Mouse (Mus musculus) neural tube, embryonic 13.5 days (tissue): Measurements from ENCODE around the gene Macrod2. TPM values are rescaled to one million over a fixed set of nuclear protein-coding genes. Genes with fewer than 3 reads are reported as not detected.

Experiments
- ATAC-seq: fragments of 200-750 bp; cut with Nextera tagmentation; 2 replicates; pipeline ENCODE4 v1.8.0; 2017; ENCODE audit warnings: low read depth, mild to moderate bottlenecking, moderate TSS enrichment, moderate library complexity
- H3K27ac ChIP-seq: fragments of 300-500 bp; sonication (generic); replicated peaks from 2 replicates; pipeline ENCODE4 v1.5.1; 2015; ENCODE audit warnings: moderate library complexity, mild to moderate bottlenecking, inconsistent platforms
- H3K27me3 ChIP-seq: fragments of 300-500 bp; sonication (generic); 2 replicates; pipeline ENCODE4 v1.6.1; 2015; ENCODE audit warnings: mild to moderate bottlenecking, inconsistent platforms
- H3K36me3 ChIP-seq: fragments of 300-500 bp; sonication (generic); 2 replicates; pipeline ENCODE4 v1.6.1; 2015; ENCODE audit warnings: mild to moderate bottlenecking, inconsistent platforms
- H3K4me1 ChIP-seq: fragments of 300-500 bp; sonication (generic); replicated peaks from 2 replicates; pipeline ENCODE4 v1.6.1; 2015; ENCODE audit warnings: inconsistent platforms
- H3K4me2 ChIP-seq: fragments of 300-500 bp; sonication (generic); 2 replicates; pipeline ENCODE4 v1.6.1; 2015; ENCODE audit warnings: inconsistent platforms, mild to moderate bottlenecking, moderate library complexity
- H3K4me3 ChIP-seq: fragments of 300-500 bp; sonication (generic); 2 replicates; pipeline ENCODE4 v1.5.1; 2015; ENCODE audit warnings: mild to moderate bottlenecking, inconsistent platforms
- H3K9ac ChIP-seq: fragments of 300-500 bp; sonication (generic); 2 replicates; pipeline ENCODE4 v1.6.1; 2015; ENCODE audit warnings: moderate library complexity, mild to moderate bottlenecking, inconsistent platforms
- H3K9me3 ChIP-seq: fragments of 300-500 bp; sonication (generic); 2 replicates; pipeline ENCODE4 v1.6.1; 2016; ENCODE audit warnings: inconsistent platforms
- WGBS: fragments of 180-500 bp; shearing (Covaris S2); methylation state at CpG from one replicate; pipeline ENCODE4 v1.1.7; 2015; 5-methylcytosine and 5-hydroxymethylcytosine counted together
- polyA plus RNA-seq: library from polyadenylated mRNA; unstranded; fragments of >200 nt; fragmentation: Nextera tagmentation; extraction: Ambion mirVana; gene quantifications from 2 replicates; pipeline ENCODE4 v1.2.1, GENCODE M21; 2015

Macrod2 gene
- polyA plus RNA-seq, 1 experiment from 2014 or later = 78.9 TPM

- no peaks in the 10 kb centered on the region for H3K36me3 ChIP-seq
- no peaks in the 10 kb centered on the region for H3K27me3 ChIP-seq
- H3K4me2 ChIP-seq = no peak overlapping the region
- no peak overlapping the region for H3K27ac ChIP-seq
- H3K4me1 ChIP-seq = no peaks in the 10 kb centered on the region
- H3K4me3 ChIP-seq = no peak overlapping the region
- 87% methylated on average over 4 of the region's 4 CpGs for WGBS
- H3K9ac ChIP-seq = no peak overlapping the region
- no peak for ATAC-seq
- no peaks in the 10 kb centered on the region for H3K9me3 ChIP-seq
These were observed 877.9 kb downstream of the Macrod2 start for GRCm38 (mm10) chr2:141272966-141273365.

DNA sequence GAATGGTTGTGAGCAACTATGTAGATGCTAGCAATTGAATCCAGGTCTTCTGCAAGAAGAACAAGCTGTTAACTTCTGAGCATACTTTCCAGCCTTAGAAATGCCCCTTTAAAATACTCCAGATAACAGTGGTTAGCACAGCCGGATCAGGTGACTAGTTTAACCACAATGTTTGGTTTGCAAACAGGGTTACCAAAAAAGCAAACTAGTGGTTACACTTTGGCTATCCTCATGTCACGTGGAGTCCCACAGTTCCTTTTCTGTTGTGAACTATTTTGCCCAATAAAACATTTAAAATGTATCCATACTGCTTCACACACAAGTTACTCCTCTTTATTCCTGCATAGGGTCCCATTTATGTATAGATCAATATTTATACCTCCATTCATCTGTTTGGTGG lies 879.2 kb downstream of the Macrod2 start:
- 86% methylated on average over 2 of the region's 2 CpGs for WGBS
- Histone ChIP-seq H3K36me3 (no peaks in the 10 kb centered on the region), H3K9me3 (no peaks in the 10 kb centered on the region), H3K27me3 (no peaks in the 10 kb centered on the region), H3K4me1 (no peaks in the 10 kb centered on the region), H3K9ac (no peak overlapping the region), H3K27ac (no peak overlapping the region), H3K4me3 (no peak overlapping the region), H3K4me2 (no peak overlapping the region)
- ATAC-seq = no peak

- Histone ChIP-seq H3K4me3 (no peak overlapping the region), H3K27me3 (no peaks in the 10 kb centered on the region), H3K36me3 (no peaks in the 10 kb centered on the region), H3K9me3 (no peaks in the 10 kb centered on the region), H3K9ac (no peak overlapping the region), H3K27ac (no peak overlapping the region), H3K4me1 (no peaks in the 10 kb centered on the region), H3K4me2 (no peak overlapping the region)
- 84% methylated on average over 5 of the region's 5 CpGs for WGBS
- ATAC-seq = no peak
These were observed 884.1 kb downstream of the Macrod2 start for GRCm38 (mm10) chr2:141279130-141279698.

- no peak overlapping the region for H3K9ac ChIP-seq
- no peak overlapping the region for H3K4me3 ChIP-seq
- 86% methylated on average over 1 of the region's 1 CpGs for WGBS
- H3K4me1 ChIP-seq = no peaks in the 10 kb centered on the region
- no peak overlapping the region for H3K27ac ChIP-seq
- H3K36me3 ChIP-seq = no peaks in the 10 kb centered on the region
- ATAC-seq = no peak
- H3K9me3 ChIP-seq = no peaks in the 10 kb centered on the region
- no peak overlapping the region for H3K4me2 ChIP-seq
- no peaks in the 10 kb centered on the region for H3K27me3 ChIP-seq
These were observed 885.7 kb downstream of the Macrod2 start for GRCm38 (mm10) chr2:141280817-141281216.

GRCm38 (mm10) chr2:141286110-141286747 lies 891.1 kb downstream of the Macrod2 start:
- ATAC-seq = no peak
- WGBS = 79% methylated on average over 7 of the region's 7 CpGs
- Histone ChIP-seq H3K4me1 (no peaks in the 10 kb centered on the region), H3K4me3 (no peak overlapping the region), H3K36me3 (no peaks in the 10 kb centered on the region), H3K4me2 (no peak overlapping the region), H3K9me3 (no peaks in the 10 kb centered on the region), H3K9ac (no peak overlapping the region), H3K27me3 (no peaks in the 10 kb centered on the region), H3K27ac (no peak overlapping the region)

DNA sequence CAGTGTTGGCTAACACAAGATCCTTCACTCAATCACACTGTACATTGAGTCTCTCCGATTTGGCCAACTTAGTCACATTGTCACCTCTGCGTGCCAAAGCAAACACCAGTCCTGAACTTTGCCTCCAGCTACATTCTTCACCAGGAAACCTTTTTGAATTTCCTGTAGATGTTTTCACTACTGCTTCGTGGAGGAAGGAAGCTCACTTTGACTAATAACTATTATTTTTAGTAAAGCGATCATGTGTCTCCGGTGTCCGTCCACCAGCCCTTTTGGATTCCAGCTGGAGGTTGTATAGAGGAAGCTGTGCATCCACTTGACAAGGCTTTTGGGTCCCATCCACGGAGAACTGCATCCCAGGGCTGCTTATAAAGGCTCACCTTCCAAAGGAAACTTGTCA lies 893.4 kb downstream of the Macrod2 start:
- no peak overlapping the region for H3K27ac ChIP-seq
- no peak overlapping the region for H3K4me2 ChIP-seq
- no peaks in the 10 kb centered on the region for H3K27me3 ChIP-seq
- ATAC-seq = no peak
- H3K36me3 ChIP-seq = no peaks in the 10 kb centered on the region
- H3K4me1 ChIP-seq = no peaks in the 10 kb centered on the region
- no peaks in the 10 kb centered on the region for H3K9me3 ChIP-seq
- H3K9ac ChIP-seq = no peak overlapping the region
- no peak overlapping the region for H3K4me3 ChIP-seq
- WGBS = 67% methylated on average over 7 of the region's 7 CpGs

GRCm38 (mm10) chr2:141289059-141289713 lies 894.1 kb downstream of the Macrod2 start:
- Histone ChIP-seq H3K4me3 (no peak overlapping the region), H3K36me3 (no peaks in the 10 kb centered on the region), H3K4me2 (no peak overlapping the region), H3K9me3 (no peaks in the 10 kb centered on the region), H3K27ac (no peak overlapping the region), H3K27me3 (no peaks in the 10 kb centered on the region), H3K9ac (no peak overlapping the region), H3K4me1 (no peaks in the 10 kb centered on the region)
- 57% methylated on average over 2 of the region's 2 CpGs for WGBS
- no peak for ATAC-seq

DNA sequence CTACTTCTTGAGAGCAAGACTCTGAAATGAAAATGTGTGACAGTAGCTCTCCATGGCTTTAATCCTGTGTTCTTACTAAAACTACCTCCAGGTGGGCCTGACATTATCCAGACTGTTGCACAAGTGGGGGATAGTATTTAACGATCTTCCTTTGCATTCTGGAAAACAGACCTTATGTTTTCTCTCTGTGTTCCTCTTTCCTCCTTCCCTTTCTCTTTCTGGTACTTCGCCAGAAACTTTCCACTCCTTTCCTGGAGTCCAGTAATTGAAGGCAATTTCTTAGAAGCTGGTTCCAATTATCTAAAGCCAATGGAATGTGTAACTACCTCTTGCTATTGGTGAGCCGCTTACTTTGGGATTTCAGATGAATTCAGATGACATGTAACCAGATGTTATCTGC lies 897.7 kb downstream of the Macrod2 start:
- H3K36me3 ChIP-seq = no peaks in the 10 kb centered on the region
- no peak overlapping the region for H3K4me2 ChIP-seq
- WGBS = 65% methylated on average over 3 of the region's 3 CpGs
- no peaks in the 10 kb centered on the region for H3K27me3 ChIP-seq
- no peak overlapping the region for H3K27ac ChIP-seq
- no peak overlapping the region for H3K9ac ChIP-seq
- H3K4me3 ChIP-seq = no peak overlapping the region
- H3K4me1 ChIP-seq = no peaks in the 10 kb centered on the region
- H3K9me3 ChIP-seq = no peaks in the 10 kb centered on the region
- ATAC-seq = no peak

DNA sequence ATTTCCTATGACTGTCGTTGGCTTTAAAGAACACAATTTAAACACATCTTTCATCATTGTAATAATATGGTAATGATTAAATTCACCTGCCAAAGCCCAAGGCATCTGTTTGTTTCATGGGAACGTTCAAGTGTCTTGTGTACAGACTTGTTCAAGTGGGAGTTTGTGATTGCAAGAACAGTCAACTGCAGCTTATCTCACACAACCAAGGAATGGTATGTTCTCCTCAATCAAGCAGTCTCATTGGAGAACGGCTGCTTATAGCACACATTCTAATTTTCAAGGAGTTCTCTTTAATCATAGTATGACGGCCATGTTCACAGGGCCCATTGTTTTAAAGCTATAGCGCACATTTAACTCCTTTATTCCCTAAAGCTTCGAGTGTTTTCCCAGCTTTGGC lies 904.1 kb downstream of the Macrod2 start:
- Histone ChIP-seq H3K27ac (no peak overlapping the region), H3K4me1 (no peaks in the 10 kb centered on the region), H3K4me3 (no peak overlapping the region), H3K27me3 (no peaks in the 10 kb centered on the region), H3K9ac (no peak overlapping the region), H3K9me3 (no peaks in the 10 kb centered on the region), H3K4me2 (no peak overlapping the region), H3K36me3 (no peaks in the 10 kb centered on the region)
- no peak for ATAC-seq
- 80% methylated on average over 6 of the region's 6 CpGs for WGBS

DNA sequence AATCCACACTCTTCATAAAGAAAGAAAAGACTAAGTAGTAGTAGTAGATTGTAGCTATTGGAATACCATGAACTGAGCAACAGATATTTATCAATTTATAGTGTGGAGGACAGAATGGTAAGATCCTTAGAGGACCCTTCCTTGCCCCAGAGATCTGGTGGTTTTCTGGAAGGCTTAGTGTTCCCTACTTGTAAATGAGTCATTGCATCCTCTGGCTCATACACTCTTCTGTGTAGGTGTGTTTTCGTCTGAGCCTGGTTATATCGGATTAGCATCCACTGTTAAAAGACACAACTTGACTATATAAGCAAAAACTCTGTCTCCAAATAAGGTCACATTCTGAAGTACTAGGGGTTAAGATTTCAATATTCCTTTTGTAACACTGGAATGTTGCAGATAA lies 905.9 kb downstream of the Macrod2 start:
- Histone ChIP-seq H3K4me2 (no peak overlapping the region), H3K27me3 (no peaks in the 10 kb centered on the region), H3K9me3 (no peaks in the 10 kb centered on the region), H3K4me1 (no peaks in the 10 kb centered on the region), H3K36me3 (no peaks in the 10 kb centered on the region), H3K9ac (no peak overlapping the region), H3K4me3 (no peak overlapping the region), H3K27ac (no peak overlapping the region)
- no peak for ATAC-seq
- 92% methylated on average over 2 of the region's 2 CpGs for WGBS

DNA sequence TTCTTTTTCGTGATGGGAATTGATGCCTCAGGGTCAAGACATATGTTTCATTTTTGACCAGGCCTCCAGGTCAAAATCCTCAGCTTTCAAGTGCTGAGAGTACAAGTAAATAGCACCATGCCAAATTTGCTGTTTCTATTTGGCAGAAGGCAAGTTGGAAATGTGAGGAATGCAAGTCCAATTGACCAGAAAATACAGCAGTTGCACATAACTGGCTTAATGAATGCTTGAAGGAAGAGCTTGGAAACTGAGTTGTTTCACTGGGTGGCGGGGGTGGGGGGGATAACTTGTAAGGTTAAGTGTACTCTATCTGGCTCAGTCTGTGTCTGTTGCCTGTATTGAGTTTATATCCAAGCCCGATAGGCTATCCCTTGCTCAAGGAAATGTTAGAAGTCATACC lies 913.3 kb downstream of the Macrod2 start:
- WGBS = 88% methylated on average over 3 of the region's 3 CpGs
- 0 out of 2 replicates have a peak, but pooled peaks cover 6% of the 10 kb centered on the region for H3K4me1 ChIP-seq
- no peaks in the 10 kb centered on the region for H3K27me3 ChIP-seq
- H3K4me2 ChIP-seq = no peak overlapping the region
- H3K27ac ChIP-seq = no peak overlapping the region
- no peaks in the 10 kb centered on the region for H3K9me3 ChIP-seq
- ATAC-seq = no peak
- no peak overlapping the region for H3K4me3 ChIP-seq
- H3K9ac ChIP-seq = no peak overlapping the region
- H3K36me3 ChIP-seq = no peaks in the 10 kb centered on the region

DNA sequence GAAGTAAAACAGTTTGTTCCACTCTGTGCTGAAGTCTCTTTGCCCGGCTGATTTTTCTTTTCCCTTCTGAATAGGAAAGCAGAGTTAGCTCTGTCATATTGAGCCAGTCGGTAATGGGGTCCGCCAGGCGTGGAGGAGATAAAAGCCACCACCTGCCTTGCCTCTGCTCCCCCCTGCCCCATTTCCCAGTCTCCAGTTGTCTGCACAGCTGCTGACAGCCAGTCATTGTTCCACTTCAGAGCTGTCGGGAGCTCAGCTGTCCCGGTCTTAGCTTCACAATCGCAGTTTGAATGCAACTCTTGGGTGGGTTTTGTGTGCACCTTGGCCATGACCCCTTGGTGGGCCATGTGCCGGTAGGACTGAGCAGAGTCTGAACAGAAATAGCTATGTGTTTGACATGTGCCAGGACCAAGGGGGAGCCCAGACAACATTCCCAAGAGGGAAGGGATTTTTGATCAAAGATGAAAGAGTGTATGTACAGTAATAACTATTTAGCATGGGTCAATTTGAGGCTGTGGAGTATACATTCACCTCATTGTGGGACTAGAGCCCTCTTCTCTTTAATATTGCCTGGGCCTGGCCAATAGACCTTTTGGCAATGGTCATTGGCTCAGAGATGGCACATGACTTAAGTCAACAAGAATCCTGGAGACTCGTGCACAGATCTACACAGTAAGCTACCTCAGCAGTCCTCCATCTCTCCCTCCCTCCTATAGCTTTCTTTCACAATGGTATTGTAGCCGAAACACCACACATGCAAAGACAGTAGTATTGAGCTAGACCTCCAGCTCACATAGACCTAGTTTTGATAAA lies 917.2 kb downstream of the Macrod2 start:
- no peaks in the 10 kb centered on the region for H3K36me3 ChIP-seq
- H3K4me2 ChIP-seq = peak overlapping the region; percentile 4; the same call in 1 of the 2 replicates
- no peaks in the 10 kb centered on the region for H3K9me3 ChIP-seq
- 0 out of 2 replicates have a peak, but pooled peaks cover 6% of the 10 kb centered on the region for H3K4me1 ChIP-seq
- H3K27ac ChIP-seq = no peak overlapping the region
- no peaks in the 10 kb centered on the region for H3K27me3 ChIP-seq
- no peak overlapping the region for H3K9ac ChIP-seq
- no peak overlapping the region for H3K4me3 ChIP-seq
- WGBS = 35% methylated on average over 10 of the region's 10 CpGs
- peak; percentile 92 for ATAC-seq
